Mouse (Mus musculus) kidney, adult 2 months (tissue): ENCODE measurements around the gene Plb1. TPM values are rescaled to one million over a fixed set of nuclear protein-coding genes. Genes with fewer than 3 reads are reported as not detected.

Experiments used
- DNase-seq: peaks from one replicate; pipeline ENCODE4 v3.0.0; 2021
- H3K27ac ChIP-seq: fragments of 200-500 bp; 2 replicates; pipeline ENCODE4 v1.5.1; 2012; ENCODE audit warnings: low read depth, low read length, control low read depth, inconsistent platforms; ENCODE audit not compliant: insufficient read depth
- H3K27me3 ChIP-seq: fragments of 200-500 bp; replicated peaks from 2 replicates; pipeline ENCODE4 v1.6.1; 2012; ENCODE audit warnings: mild to moderate bottlenecking, moderate library complexity, low read length, inconsistent platforms; ENCODE audit not compliant: control insufficient read depth, insufficient read depth
- H3K36me3 ChIP-seq: fragments of 200-500 bp; 2 replicates; pipeline ENCODE4 v1.6.1; 2012; ENCODE audit warnings: mild to moderate bottlenecking, moderate library complexity, low read length, inconsistent platforms; ENCODE audit not compliant: control insufficient read depth, insufficient read depth
- H3K4me1 ChIP-seq: fragments of 200-500 bp; 2 replicates; pipeline ENCODE4 v1.6.1; 2011; ENCODE audit warnings: low read length; ENCODE audit not compliant: control insufficient read depth, insufficient read depth
- H3K4me3 ChIP-seq: fragments of 200-500 bp; 2 replicates; pipeline ENCODE4 v1.5.1; 2011; ENCODE audit warnings: mild to moderate bottlenecking, low read depth, low read length, control low read depth; ENCODE audit not compliant: insufficient read depth
- CTCF ChIP-seq: fragments of 200-500 bp; conservative IDR thresholded peaks from 2 replicates; pipeline ENCODE4 v1.5.1; 2011; ENCODE audit warnings: low read depth, mild to moderate bottlenecking, control low read depth, low read length, moderate library complexity, mixed read lengths; ENCODE audit not compliant: insufficient read depth, insufficient read length
- POLR2A ChIP-seq: fragments of 200-500 bp; IDR thresholded peaks from one replicate; pipeline ENCODE4 v1.6.1; 2011; ENCODE audit warnings: low read depth, low read length, control low read depth
- WGBS: fragments of 180-500 bp; shearing (Covaris S2); methylation state at CpG from one replicate; pipeline ENCODE4 v1.1.7; 2018; 5-methylcytosine and 5-hydroxymethylcytosine counted together
- polyA plus RNA-seq: library from polyadenylated mRNA; depleted of rRNA; stranded (reverse); fragments of >200 nt; gene quantifications from 2 replicates; pipeline ENCODE4 v1.2.3, GENCODE M21; 2012

Plb1 gene
- polyA plus RNA-seq, 1 experiment: 0.02 TPM

GRCm38 (mm10) chr5:32308647-32309046 lies 76.1 kb downstream of the Plb1 start:
- Histone ChIP-seq H3K4me3 (no peak overlapping the region), H3K27me3 (no peaks in the 10 kb centered on the region), H3K4me1 (no peaks in the 10 kb centered on the region), H3K36me3 (no peaks in the 10 kb centered on the region), H3K27ac (no peak overlapping the region)
- WGBS: 77% methylated on average over 4 of the region's 4 CpGs
- no peak for DNase-seq
- TF ChIP-seq POLR2A (no peak), CTCF (no peak)

DNA sequence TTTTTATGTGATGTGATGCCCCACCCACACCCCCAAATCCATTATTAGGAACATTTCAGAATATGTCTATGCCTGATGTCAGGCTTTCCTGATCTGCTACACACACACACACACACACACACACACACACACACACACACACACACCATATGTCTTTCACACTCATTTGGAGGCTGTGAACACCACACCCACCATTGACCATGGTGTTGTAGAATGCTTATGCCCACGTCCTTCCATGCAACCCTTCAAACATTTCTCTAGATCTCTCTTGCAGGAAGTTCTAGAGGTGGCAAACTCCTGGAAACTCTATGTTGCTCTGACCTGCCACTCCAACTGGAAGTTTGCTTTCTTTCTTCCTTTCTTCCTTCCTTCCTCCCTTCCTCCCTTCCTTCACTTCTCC lies 77.2 kb downstream of the Plb1 start:
- Histone ChIP-seq H3K4me3 (no peak overlapping the region), H3K27ac (no peak overlapping the region), H3K27me3 (no peaks in the 10 kb centered on the region), H3K36me3 (no peaks in the 10 kb centered on the region), H3K4me1 (no peaks in the 10 kb centered on the region)
- TF ChIP-seq CTCF: no peak
- DNase-seq: no peak
- WGBS: 65% methylated on average over 1 of the region's 1 CpGs

DNA sequence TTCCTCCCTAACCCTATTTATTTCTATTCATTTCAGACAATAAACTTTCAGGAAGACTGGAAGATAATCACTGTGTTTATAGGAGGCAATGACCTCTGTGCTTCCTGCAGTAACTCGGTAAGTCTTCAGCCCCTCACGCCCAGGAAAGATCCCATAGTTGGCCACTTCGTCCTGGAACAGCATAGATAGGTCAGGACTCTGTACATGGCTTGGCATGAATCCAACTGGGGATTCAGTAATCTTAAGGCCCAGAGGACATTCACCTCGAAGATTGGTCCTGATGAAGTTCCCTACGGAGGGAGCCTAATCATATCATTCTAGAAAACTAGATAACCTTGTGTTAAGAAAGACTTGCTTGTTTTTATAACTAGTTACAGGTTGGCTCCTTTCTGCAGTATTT lies 78.3 kb downstream of the Plb1 start:
- Histone ChIP-seq H3K4me3 (no peak overlapping the region), H3K27ac (no peak overlapping the region), H3K36me3 (no peaks in the 10 kb centered on the region), H3K4me1 (no peaks in the 10 kb centered on the region), H3K27me3 (no peaks in the 10 kb centered on the region)
- no peak for DNase-seq
- WGBS: 65% methylated on average over 5 of the region's 5 CpGs
- TF ChIP-seq CTCF (no peak), POLR2A (no peak)

DNA sequence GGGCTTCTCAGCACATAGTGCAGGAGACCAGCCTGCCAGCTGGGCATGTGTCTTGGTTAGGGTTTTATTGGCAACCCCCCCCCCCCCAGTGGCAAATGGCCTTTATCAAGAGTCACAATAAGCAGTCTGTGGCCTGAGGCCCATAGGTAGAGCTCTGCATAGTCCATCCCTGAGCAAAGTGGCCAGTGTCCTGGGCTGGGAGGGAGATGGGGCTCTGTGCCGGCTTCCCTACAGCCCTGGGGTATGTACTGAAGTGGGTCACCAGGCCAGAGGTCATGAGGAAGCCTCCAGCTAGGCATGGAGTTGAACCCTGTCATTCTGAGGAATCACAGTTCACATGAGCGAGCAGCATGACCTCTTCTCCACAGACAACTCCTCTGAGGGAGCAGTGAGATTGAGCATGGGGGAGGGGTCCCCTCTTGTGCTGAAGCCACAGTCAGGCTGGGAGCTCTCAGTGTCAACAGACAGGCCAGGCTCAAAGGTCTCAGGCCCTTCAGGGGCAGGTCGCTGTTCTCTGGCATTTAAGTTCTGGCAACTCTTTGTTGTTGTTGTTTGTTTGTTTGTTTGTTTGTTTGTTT lies 79.2 kb downstream of the Plb1 start:
- H3K27me3 ChIP-seq: no peaks in the 10 kb centered on the region
- no peaks in the 10 kb centered on the region for H3K36me3 ChIP-seq
- peak; percentile 1 for DNase-seq

DNA sequence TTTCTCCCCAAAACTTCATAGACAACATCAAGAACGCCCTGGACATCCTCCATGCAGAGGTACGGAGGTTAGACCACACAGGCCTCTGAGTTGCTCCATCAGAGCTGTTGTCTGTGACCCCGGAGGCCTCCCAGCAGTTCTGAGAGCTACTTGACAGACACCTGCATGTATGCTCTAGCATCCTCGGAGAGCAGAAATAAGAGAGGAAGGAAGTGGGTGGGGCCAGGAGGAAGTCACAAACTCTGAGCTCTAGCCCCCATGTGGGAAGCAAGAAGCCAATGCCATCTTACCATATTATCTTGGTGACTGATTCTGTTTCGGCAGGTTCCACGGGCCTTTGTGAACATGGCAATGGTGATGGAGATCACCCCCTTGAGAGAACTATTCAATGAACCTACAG lies 81.2 kb downstream of the Plb1 start:
- 77% methylated on average over 6 of the region's 6 CpGs for WGBS

More for the DNA sequence above, 79.2 kb downstream of the Plb1 start:
- Histone ChIP-seq H3K4me3 (no peak overlapping the region), H3K4me1 (no peaks in the 10 kb centered on the region), H3K27ac (no peak overlapping the region)
- TF ChIP-seq CTCF (no peak), POLR2A (no peak)
- 68% methylated on average over 3 of the region's 3 CpGs for WGBS

DNA sequence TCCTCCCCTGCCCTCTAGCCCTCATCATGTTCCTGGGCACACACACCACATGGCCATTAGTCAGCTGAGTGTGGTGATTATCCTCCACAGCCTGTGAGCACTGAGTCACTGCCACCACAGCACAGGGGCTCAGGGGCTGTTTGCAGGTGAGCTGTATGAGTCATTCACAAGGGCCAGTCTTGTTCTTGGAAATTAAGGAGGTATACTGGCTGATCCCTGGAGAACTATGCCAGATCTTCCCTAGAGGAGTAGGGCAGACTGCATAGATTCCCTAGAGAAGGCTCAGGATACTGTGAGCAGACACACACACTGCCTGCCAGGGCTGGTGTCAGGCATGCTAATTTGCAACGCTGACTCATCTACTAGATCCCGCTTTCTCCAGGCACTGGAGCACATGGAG lies 82.2 kb downstream of the Plb1 start:
- H3K4me3 ChIP-seq: no peak overlapping the region
- no peaks in the 10 kb centered on the region for H3K4me1 ChIP-seq
- H3K36me3 ChIP-seq: no peaks in the 10 kb centered on the region
- no peak overlapping the region for H3K27ac ChIP-seq
- WGBS: 54% methylated on average over 2 of the region's 2 CpGs
- no peak for DNase-seq
- no peaks in the 10 kb centered on the region for H3K27me3 ChIP-seq
- TF ChIP-seq CTCF: no peak

More for the DNA sequence above, 81.2 kb downstream of the Plb1 start:
- Histone ChIP-seq H3K4me1 (no peaks in the 10 kb centered on the region), H3K27ac (no peak overlapping the region), H3K36me3 (no peaks in the 10 kb centered on the region), H3K27me3 (no peaks in the 10 kb centered on the region), H3K4me3 (no peak overlapping the region)
- TF ChIP-seq CTCF (no peak), POLR2A (no peak)
- DNase-seq: no peak

GRCm38 (mm10) chr5:32322146-32322811 lies 89.8 kb downstream of the Plb1 start:
- WGBS: 46% methylated on average over 7 of the region's 7 CpGs
- DNase-seq: peak; percentile 68
- no peak for TF ChIP-seq POLR2A
- TF ChIP-seq CTCF: peak; percentile 78
- Histone ChIP-seq H3K4me1 (no peaks in the 10 kb centered on the region), H3K27me3 (no peaks in the 10 kb centered on the region), H3K4me3 (no peak overlapping the region), H3K27ac (no peak overlapping the region), H3K36me3 (no peaks in the 10 kb centered on the region)
